Comparison of ENCODE assay signal across 12 mouse cellular contexts in genomic region chrX:143906699-143907471, GRCm38 (mm10). TPM values are rescaled to one million over a fixed set of nuclear protein-coding genes. Genes with fewer than 3 reads are reported as not detected.
DNase-seq lines count a peak whose midpoint lies in the region; ATAC-seq and TF ChIP-seq lines count a peak whose summit lies in the region.
"Had no signal": no experiment of that assay in that cellular context is flagged by ENCODE, and none has a peak within 500 bp of the region (broad histone marks: within the 10 kb centered on the region; RNA-seq: fewer than 3 reads in every experiment).

No protein-coding gene starts in this region.

- no peak overlapping the region for H3K4me3 ChIP-seq in midbrain, embryonic 16.5 days (ENCODE audit: low read depth, low read length)

- 0 out of 2 replicates have a peak overlapping the region, but pooled peaks have one; percentile 20 for H3K9ac ChIP-seq in midbrain, embryonic 16.5 days (ENCODE audit: low read depth, low read length)
- H3K9ac ChIP-seq: liver, embryonic 14.5 days had no signal

- peak overlapping the region; percentile 26; the same call in 1 of the 2 replicates for H3K4me2 ChIP-seq in midbrain, embryonic 16.5 days (ENCODE audit: low read length)

- no peaks in the 10 kb centered on the region for H3K27me3 ChIP-seq in midbrain, embryonic 16.5 days (ENCODE audit: control insufficient read depth, insufficient read depth, low read depth, low read length)
- H3K27me3 ChIP-seq: CH12.LX had no signal

- TF ChIP-seq POLR2A in brain, embryonic 14.5 days (IDR thresholded peaks at IDR 0.05; ENCODE audit: borderline replicate concordance, extremely low read depth, insufficient read depth, insufficient read length, poor library complexity, severe bottlenecking) = no peak

- no peak for TF ChIP-seq CTCF in brain, embryonic 14.5 days (IDR thresholded peaks at IDR 0.05; ENCODE audit: borderline replicate concordance, extremely low read depth, insufficient read depth, insufficient read length)

- peak overlapping the region; percentile 77 for H3K27ac ChIP-seq in midbrain, embryonic 16.5 days (ENCODE audit: low read length)
- H3K27ac ChIP-seq: liver, embryonic 14.5 days had no signal

- no peaks in the 10 kb centered on the region for H3K36me3 ChIP-seq in midbrain, embryonic 16.5 days (ENCODE audit: control insufficient read depth, insufficient read depth, low read length)

- peaks cover 29% of the 10 kb centered on the region for H3K4me1 ChIP-seq in midbrain, embryonic 16.5 days (ENCODE audit: control insufficient read depth, insufficient read depth, low read length)

- 28% methylated on average over 3 of the region's 3 CpGs for WGBS in midbrain, embryonic 16.5 days

- peak; percentile 76 for ATAC-seq in midbrain, embryonic 16.5 days
- no peak for ATAC-seq in megakaryocyte progenitor cell, adult 5-6 weeks (replicated peaks; ENCODE audit: poor library complexity)

- DNase-seq in kidney, postnatal 4 days = peak; percentile 23 to 35
- DNase-seq in kidney, adult 8-10 months = no peak
- peak; percentile 93 for DNase-seq in brain, embryonic 14.5 days (ENCODE audit: low read depth)
- DNase-seq in forelimb bud, embryonic 11.5 days (ENCODE audit: low read depth, low spot score) = peak; percentile 35
- no peak for DNase-seq in cerebellum, adult 18-20 months
- no peak for DNase-seq in cerebellum, adult 9-10 months
- DNase-seq: heart, postnatal 14 days; right cerebral cortex, postnatal 14 days had no signal

- H3K9me3 ChIP-seq in midbrain, embryonic 16.5 days (replicated peaks; ENCODE audit: control insufficient read depth, low read length, poor library complexity, severe bottlenecking) = no peaks in the 10 kb centered on the region

RNA-seq across cellular contexts. Expression of gene Dcx, which starts 26.2 kb away (rescaled TPM):
- 239 and 313 TPM in 2 replicates for polyA plus RNA-seq in brain, embryonic 14.5 days (2012; rRNA removed)
- 266 and 338 TPM in 2 replicates for polyA plus RNA-seq in midbrain, embryonic 16.5 days (2015; fragmentation: Nextera tagmentation; extraction: Ambion mirVana)
- not detected in 2 replicates for total RNA-seq in megakaryocyte progenitor cell, adult 5-6 weeks (2015)
- not detected in 2 replicates for total RNA-seq in megakaryocyte progenitor cell, adult 5-6 weeks (2017)
- total RNA-seq: CH12.LX; heart, postnatal 14 days had no signal

Comparison
In these comparisons a context has a peak if more than half of its experiments do, and no peak if none do; other contexts are left out.
1. DNase-seq: peak in kidney, postnatal 4 days (2 of 2), brain, embryonic 14.5 days (single experiment) and forelimb bud, embryonic 11.5 days (single experiment); none in kidney, adult 8-10 months (0 of 2), cerebellum, adult 18-20 months (0 of 2) and cerebellum, adult 9-10 months (single experiment).